Mouse (Mus musculus) ES-E14 (cell line): Measurements from ENCODE around the gene Ttll12.

Experiments
- CHD2 ChIP-seq: IDR thresholded peaks from 2 replicates; pipeline ENCODE4 v1.6.1; 2014; ENCODE audit warnings: mild to moderate bottlenecking, low read depth, low read length, inconsistent platforms
- HCFC1 ChIP-seq: IDR thresholded peaks from 2 replicates; pipeline ENCODE4 v1.6.1; 2012; ENCODE audit warnings: low read length, inconsistent platforms, borderline replicate concordance; ENCODE audit not compliant: insufficient read depth
- ZNF384 ChIP-seq: IDR thresholded peaks from 2 replicates; pipeline ENCODE4 v1.6.1; 2012; ENCODE audit warnings: low read depth, low read length, inconsistent platforms

DNA sequence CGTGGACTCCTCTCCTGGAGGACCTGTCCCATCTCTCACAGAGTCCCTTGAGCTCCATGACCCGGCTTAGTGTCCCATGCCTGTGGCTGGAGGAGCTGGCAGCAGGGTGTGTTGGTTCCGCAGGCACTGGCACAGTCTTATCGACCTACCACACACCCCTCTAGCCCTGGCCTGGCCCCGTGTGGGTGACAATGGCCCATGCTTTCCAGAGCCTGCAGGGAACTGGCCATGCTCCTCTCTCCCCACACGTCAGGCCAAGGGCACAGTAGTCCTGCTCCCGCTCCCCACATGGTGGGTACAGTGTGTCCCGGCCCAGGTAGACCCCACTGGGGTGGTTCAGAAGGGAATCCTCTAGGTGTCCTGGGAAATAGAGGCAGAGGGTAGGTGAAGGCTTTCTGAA is 11.7 kb upstream of the Ttll12 start:
- no peak for TF ChIP-seq ZNF384
- no peak for TF ChIP-seq CHD2
- no peak for TF ChIP-seq HCFC1
